Mouse (Mus musculus): ENCODE measurements around the gene Pet117. TPM values are rescaled to one million over a fixed set of nuclear protein-coding genes. Genes with fewer than 3 reads are reported as not detected.

The Pet117 gene
- polyA plus RNA-seq, 1 experiment = not detected

DNA sequence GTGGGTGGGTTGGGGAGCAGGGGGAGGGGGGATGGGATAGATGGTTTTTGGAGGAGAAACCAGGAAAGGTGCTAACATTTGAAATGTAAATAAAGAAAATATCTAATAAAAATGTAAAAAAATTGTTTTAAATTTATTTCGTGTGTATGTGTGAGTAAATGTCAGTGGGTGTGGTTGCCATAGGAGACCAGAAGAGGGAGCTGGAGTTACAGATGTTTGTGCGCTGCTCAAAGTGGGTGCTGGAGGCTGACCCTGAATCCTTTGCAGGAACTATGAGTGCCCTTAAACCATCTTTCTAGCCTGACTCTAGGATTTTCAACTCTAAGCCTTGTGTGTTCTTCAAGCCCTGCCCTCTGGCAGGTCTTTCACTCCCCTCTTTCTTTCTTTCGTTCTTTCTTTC, 20.3 kb upstream of the Pet117 start:
- no peaks in the 10 kb centered on the region for H3K36me3 ChIP-seq (ENCODE audit: control insufficient read depth, insufficient read depth, low read length)

DNA sequence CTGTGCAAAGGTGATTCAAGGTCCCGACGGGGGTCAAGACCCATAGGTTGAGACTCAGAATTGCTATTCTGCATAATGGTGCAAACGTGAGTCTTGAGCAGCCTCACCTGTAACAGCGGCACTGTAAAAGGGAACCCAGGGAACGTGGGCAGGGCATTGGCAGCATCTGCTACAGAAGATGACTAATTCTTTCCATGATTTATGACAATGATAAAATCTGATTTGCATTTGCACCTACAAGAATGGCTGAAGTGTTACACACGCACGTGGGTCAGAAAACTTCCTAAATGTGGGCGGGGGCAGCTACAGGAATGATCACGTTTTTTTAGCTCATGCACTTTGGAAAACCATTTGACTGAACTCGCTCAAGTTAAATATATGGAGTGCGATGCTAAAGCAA, 16.0 kb upstream of the Pet117 start:
- H3K36me3 ChIP-seq (ENCODE audit: control insufficient read depth, insufficient read depth, low read length) = no peaks in the 10 kb centered on the region
- TF ChIP-seq POLR2A (IDR thresholded peaks at IDR 0.05; ENCODE audit: control insufficient read depth, low read depth, low read length) = no peak
- no peak for TF ChIP-seq CTCF (IDR thresholded peaks at IDR 0.05; ENCODE audit: control insufficient read depth, insufficient read depth, insufficient replicate concordance, low read depth, low read length)
- no peaks in the 10 kb centered on the region for H3K4me1 ChIP-seq (ENCODE audit: control insufficient read depth, insufficient read depth, low read length)
- H3K27ac ChIP-seq (ENCODE audit: control insufficient read depth, insufficient read depth, low read depth, low read length) = no peak overlapping the region
- no peaks in the 10 kb centered on the region for H3K27me3 ChIP-seq (ENCODE audit: control insufficient read depth, insufficient read depth, low read length)
- no peak overlapping the region for H3K4me3 ChIP-seq (ENCODE audit: control insufficient read depth, low read depth, low read length)

More for the DNA sequence above, 20.3 kb upstream of the Pet117 start:
- TF ChIP-seq POLR2A (IDR thresholded peaks at IDR 0.05; ENCODE audit: control insufficient read depth, low read depth, low read length) (no peak), CTCF (IDR thresholded peaks at IDR 0.05; ENCODE audit: control insufficient read depth, insufficient read depth, insufficient replicate concordance, low read depth, low read length) (no peak)
- Histone ChIP-seq H3K4me1 (ENCODE audit: control insufficient read depth, insufficient read depth, low read length) (no peaks in the 10 kb centered on the region), H3K27ac (ENCODE audit: control insufficient read depth, insufficient read depth, low read depth, low read length) (no peak overlapping the region), H3K27me3 (ENCODE audit: control insufficient read depth, insufficient read depth, low read length) (no peaks in the 10 kb centered on the region), H3K4me3 (ENCODE audit: control insufficient read depth, low read depth, low read length) (no peak overlapping the region)

DNA sequence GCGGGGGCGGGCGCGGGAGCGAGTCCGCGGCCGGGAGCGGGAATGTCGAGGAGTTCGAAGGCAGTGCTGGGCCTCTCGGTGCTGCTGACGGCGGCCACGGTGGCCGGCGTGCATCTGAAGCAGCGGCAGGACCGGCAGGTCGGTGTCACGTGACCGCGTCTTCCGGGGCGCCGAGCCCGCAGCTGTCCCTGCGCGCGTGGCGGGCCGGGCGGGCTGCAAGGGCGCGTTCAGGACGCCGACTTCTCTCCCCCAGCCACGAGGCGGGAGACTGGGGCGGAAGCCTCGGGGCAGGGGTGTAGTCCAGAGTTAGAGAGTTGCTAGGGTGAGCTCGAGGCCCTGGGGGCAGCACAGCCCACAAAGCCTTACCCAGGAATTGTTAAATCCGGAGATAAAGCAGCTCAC, 225 bp downstream of the Pet117 start:
- Histone ChIP-seq H3K4me1 (ENCODE audit: control insufficient read depth, insufficient read depth, low read length) (no peaks in the 10 kb centered on the region; the same call in 1 of the 2 replicates), H3K27me3 (ENCODE audit: control insufficient read depth, insufficient read depth, low read length) (no peaks in the 10 kb centered on the region), H3K36me3 (ENCODE audit: control insufficient read depth, insufficient read depth, low read length) (no peaks in the 10 kb centered on the region), H3K27ac (ENCODE audit: control insufficient read depth, insufficient read depth, low read depth, low read length) (peak overlapping the region; percentile 83), H3K4me3 (ENCODE audit: control insufficient read depth, low read depth, low read length) (peak overlapping the region; percentile 88)
- TF ChIP-seq POLR2A (IDR thresholded peaks at IDR 0.05; ENCODE audit: control insufficient read depth, low read depth, low read length) (no peak), CTCF (IDR thresholded peaks at IDR 0.05; ENCODE audit: control insufficient read depth, insufficient read depth, insufficient replicate concordance, low read depth, low read length) (no peak)

DNA sequence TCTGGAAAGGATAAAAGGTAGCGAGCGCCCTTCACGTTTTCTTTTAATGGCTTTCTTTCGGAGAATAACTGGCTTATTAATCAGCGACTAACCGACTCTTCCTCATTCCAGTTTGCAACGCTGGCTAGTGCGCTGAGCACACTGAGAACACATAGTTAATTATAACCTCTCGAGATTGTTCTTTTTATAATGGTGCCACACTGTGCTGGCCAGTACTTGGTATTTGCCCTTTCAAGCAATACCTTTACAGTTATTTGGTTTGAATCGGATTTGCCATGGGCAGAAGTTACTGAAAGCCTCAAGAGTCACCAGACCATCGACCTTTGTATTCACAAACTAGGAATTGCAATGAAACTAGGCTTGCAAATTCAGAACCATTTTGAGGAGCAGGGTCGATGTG, 715 bp downstream of the Pet117 start:
- H3K27ac ChIP-seq (ENCODE audit: control insufficient read depth, insufficient read depth, low read depth, low read length) = peak overlapping the region; percentile 83
- H3K4me3 ChIP-seq (ENCODE audit: control insufficient read depth, low read depth, low read length) = peak overlapping the region; percentile 88
- H3K36me3 ChIP-seq (ENCODE audit: control insufficient read depth, insufficient read depth, low read length) = no peaks in the 10 kb centered on the region
- H3K4me1 ChIP-seq (ENCODE audit: control insufficient read depth, insufficient read depth, low read length) = no peaks in the 10 kb centered on the region; the same call in 1 of the 2 replicates
- H3K27me3 ChIP-seq (ENCODE audit: control insufficient read depth, insufficient read depth, low read length) = no peaks in the 10 kb centered on the region
- TF ChIP-seq CTCF (IDR thresholded peaks at IDR 0.05; ENCODE audit: control insufficient read depth, insufficient read depth, insufficient replicate concordance, low read depth, low read length) (no peak), POLR2A (IDR thresholded peaks at IDR 0.05; ENCODE audit: control insufficient read depth, low read depth, low read length) (no peak)

DNA sequence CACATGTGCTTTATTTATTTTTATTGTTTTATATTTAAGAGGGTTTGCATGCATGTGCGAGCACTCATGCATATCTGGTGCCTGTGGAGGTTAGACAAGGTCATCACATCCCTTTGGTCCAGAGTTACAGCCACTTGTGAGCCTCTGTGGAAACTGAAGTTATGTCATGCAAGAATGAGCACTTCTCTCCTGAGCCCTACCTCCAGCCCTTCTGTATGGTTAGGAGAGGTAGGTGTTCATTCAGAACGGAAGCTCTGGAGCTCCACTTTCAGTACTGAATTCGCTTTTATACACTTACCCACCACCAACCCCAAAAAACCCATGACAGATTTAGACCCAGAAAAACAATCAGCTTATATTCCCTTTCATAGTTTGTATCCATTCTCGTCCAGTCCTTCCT, 2.8 kb downstream of the Pet117 start:
- H3K27ac ChIP-seq (ENCODE audit: control insufficient read depth, insufficient read depth, low read depth, low read length) = no peak overlapping the region
- no peaks in the 10 kb centered on the region for H3K27me3 ChIP-seq (ENCODE audit: control insufficient read depth, insufficient read depth, low read length)
- H3K4me3 ChIP-seq (ENCODE audit: control insufficient read depth, low read depth, low read length) = no peak overlapping the region
- no peaks in the 10 kb centered on the region; the same call in 1 of the 2 replicates for H3K4me1 ChIP-seq (ENCODE audit: control insufficient read depth, insufficient read depth, low read length)
- no peaks in the 10 kb centered on the region for H3K36me3 ChIP-seq (ENCODE audit: control insufficient read depth, insufficient read depth, low read length)
- no peak for TF ChIP-seq CTCF (IDR thresholded peaks at IDR 0.05; ENCODE audit: control insufficient read depth, insufficient read depth, insufficient replicate concordance, low read depth, low read length)

GRCm38 (mm10) chr2:144373063-144373462, 4.3 kb downstream of the Pet117 start:
- Histone ChIP-seq H3K27ac (ENCODE audit: control insufficient read depth, insufficient read depth, low read depth, low read length) (no peak overlapping the region), H3K27me3 (ENCODE audit: control insufficient read depth, insufficient read depth, low read length) (no peaks in the 10 kb centered on the region), H3K4me3 (ENCODE audit: control insufficient read depth, low read depth, low read length) (no peak overlapping the region), H3K4me1 (ENCODE audit: control insufficient read depth, insufficient read depth, low read length) (no peaks in the 10 kb centered on the region; the same call in 1 of the 2 replicates), H3K36me3 (ENCODE audit: control insufficient read depth, insufficient read depth, low read length) (peaks cover 1% of the 10 kb centered on the region)
- TF ChIP-seq CTCF (IDR thresholded peaks at IDR 0.05; ENCODE audit: control insufficient read depth, insufficient read depth, insufficient replicate concordance, low read depth, low read length) (no peak), POLR2A (IDR thresholded peaks at IDR 0.05; ENCODE audit: control insufficient read depth, low read depth, low read length) (no peak)

- peaks cover 3% of the 10 kb centered on the region for H3K36me3 ChIP-seq (ENCODE audit: control insufficient read depth, insufficient read depth, low read length)
- no peak for TF ChIP-seq CTCF (IDR thresholded peaks at IDR 0.05; ENCODE audit: control insufficient read depth, insufficient read depth, insufficient replicate concordance, low read depth, low read length)
- TF ChIP-seq POLR2A (IDR thresholded peaks at IDR 0.05; ENCODE audit: control insufficient read depth, low read depth, low read length) = no peak
- H3K27ac ChIP-seq (ENCODE audit: control insufficient read depth, insufficient read depth, low read depth, low read length) = no peak overlapping the region
- H3K4me1 ChIP-seq (ENCODE audit: control insufficient read depth, insufficient read depth, low read length) = no peaks in the 10 kb centered on the region
- no peaks in the 10 kb centered on the region for H3K27me3 ChIP-seq (ENCODE audit: control insufficient read depth, insufficient read depth, low read length)
- H3K4me3 ChIP-seq (ENCODE audit: control insufficient read depth, low read depth, low read length) = no peak overlapping the region
Measured at GRCm38 (mm10) chr2:144375063-144375703, 6.4 kb downstream of the Pet117 start.
